Mouse (Mus musculus): Measurements from ENCODE around the gene Slit3. TPM values are rescaled to one million over a fixed set of nuclear protein-coding genes. Genes with fewer than 3 reads are reported as not detected.

Slit3 gene
- 10 to 100 TPM; 28.7 to 31.3 TPM for total RNA-seq (2021)

DNA sequence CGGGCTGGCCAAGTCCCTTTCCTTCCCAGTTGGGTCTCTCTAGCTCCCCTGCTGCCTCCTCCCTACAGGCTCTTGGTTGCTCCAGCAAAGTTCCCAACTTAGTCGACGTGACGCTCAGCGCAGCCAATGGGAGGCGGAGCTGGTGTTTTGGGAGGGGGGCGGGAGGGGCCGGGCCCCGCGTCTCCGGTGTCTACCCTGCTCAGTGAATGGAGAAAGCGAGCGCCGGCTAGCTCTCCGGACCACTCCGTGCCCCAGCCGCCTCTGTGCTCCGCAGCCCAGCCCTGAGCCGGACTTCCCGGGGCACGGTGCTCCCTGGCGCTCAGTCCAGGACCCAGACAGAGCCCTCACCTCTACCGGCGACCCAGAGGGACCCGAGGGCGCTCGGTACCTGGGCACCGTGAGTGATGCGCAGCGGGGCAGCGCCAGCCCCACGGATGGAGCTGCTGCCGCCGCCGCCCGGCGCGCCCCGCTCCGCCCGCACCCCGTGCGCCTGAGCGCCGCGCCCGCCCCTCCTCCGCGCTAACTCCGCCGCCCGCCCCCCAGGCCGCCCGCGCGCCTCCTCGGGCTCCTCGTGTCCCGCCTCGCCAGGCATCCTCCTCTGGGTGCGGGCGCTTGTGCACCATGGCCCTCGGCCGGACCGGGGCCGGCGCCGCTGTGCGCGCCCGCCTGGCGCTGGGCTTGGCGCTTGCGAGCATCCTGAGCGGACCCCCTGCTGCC lies at the start of gene Slit3:
Gene Slit3 (plus strand): TSS at position 331 of the 717 bp plus-strand sequence.
- DNase-seq, result peak; percentile 59

DNA sequence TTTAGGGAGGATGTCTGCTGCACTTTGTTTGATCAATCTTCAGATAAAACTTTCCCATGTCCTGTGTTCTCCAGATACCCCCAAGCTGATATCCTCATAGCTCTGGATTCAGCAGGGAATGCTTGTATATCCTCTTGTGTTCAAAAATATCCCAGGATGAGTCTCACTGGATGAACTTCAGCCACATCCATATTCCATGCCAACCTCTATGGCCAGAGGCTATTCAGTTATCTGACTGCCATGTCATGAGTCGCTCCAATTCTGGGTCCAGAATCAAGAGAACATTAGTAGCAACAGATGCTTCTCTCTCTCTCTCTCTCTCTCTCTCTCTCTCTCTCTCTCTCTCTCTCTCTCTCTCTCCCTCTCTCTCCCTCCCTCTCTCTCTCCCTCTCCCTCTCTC lies 49.6 kb upstream of the Slit3 start:
- DNase-seq, result no peak

DNA sequence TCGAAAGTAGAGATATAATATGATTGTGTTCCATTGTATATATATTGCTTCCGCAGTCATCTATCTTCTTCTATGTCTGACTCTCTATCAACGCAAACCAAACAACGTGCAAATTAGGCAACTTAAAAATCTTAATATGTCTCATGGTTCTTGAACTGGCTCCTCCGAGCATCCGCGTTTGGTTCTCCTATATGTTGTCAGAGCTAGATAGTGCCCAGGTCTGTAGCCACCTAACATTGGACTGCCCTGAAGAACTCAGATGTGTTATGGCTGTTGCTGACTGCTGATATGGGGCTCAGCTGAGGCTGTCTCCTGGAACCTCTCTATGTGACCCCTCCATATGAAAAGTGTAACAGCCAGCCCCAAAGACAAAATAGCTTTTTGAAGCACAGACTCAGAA lies 45.6 kb upstream of the Slit3 start:
- no peak for DNase-seq

DNA sequence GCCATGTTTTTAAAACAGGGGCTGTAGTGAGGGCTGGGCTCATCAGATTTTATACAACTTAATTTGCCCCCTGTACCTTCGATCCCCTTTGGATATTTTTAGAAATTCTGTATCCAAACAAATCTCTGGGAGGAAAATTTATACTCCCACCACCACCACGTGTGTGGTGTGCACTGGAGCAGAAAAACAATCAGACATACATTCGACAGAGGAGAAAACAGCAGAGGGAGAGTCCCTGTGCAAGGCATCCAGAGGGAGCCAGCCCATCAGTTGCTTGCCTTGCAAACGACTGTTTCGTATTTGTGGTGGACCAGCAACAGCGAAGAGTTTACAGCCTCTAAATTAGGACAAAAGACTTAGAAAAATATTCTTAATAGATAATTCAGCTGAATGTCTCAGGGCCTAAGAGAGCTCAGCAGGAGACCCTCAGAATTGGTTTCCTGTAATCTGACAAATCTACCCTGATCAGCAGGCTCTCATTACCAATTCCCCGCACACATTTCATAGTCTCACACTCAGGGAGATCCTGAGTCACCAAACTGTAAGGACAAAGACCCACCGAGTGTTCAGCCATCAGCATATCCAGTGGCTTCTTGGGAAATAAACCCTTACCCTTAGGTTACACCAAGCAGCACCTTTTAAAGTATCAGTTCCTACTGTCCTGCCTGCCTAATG lies 40.4 kb upstream of the Slit3 start:
- DNase-seq, result no peak

DNA sequence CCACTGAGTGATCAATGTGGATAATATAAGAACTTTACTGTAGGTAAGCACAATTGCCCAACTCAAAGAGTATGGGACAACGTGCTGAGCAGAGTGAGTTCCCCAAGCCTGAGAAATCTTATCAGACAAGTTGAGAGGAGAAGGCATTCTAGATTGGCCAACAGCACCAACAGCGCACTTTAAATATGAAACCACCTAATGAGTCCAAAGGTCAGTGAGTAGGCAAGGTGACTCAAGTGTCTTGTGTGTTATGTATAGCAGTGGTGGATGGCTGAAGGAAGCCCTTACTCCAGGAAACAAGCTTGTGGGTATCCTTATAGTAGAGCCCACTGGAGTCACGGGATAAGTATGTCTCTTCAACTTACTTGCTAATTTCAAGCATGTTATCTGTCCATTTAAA lies 38.7 kb upstream of the Slit3 start:
- no peak for DNase-seq

DNA sequence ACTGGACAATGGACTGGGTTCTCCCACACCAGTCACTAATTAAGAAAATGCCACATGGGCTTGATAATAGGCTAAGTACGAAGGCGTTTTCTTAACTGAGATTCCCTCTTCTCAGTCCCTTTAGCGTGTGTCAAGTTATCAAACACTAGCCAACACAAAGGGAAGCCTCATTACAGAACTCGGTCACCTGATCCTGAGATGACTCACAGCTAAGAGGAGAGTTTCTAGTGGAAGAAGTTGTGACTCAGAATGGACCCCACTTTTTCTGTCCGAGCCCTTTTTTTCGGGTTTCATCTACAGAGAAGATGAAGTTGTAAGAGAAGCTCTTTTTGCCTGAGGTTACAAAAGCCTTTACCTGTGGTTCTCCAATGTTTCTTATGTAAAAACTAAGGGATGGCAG lies 38.0 kb upstream of the Slit3 start:
- no peak for DNase-seq

DNA sequence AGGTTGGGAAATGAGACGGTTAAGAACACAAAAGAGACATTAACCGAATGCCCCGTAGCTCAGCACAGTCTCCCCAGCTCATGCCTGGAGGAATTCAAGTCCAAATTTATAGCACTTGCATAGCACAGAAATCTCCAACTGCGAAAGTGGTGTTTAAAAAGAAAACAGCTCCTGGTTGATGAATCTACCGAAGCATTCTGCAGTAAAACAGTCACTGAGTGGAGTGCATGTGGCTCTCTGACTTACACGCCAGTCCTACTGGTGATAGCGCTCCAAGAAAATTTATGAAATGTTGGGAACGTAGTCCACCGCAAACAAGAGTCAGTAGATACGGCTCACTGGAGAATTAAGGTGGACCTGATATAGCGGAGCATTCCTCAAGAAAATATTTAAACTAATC lies 35.7 kb upstream of the Slit3 start:
- DNase-seq, result no peak

DNA sequence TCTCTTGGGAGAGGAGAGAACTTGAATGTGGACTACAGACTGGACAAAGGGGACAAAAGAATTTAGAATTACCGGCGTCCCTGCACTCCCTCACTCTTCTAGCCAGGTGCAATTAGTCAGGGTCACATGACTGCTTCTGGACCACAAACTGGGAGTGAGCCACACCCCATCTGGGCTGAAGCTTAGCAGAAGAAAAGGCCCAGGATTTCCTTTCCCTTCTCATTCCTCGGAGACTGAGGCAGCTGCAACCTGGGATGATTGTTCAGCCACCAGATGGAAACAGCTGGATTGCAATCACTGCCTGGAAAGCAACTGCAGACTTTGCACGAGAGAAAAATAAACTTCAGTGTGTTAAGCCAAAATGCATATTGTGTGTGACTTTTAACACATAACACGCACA lies 35.0 kb upstream of the Slit3 start:
- DNase-seq, result peak; percentile 26

DNA sequence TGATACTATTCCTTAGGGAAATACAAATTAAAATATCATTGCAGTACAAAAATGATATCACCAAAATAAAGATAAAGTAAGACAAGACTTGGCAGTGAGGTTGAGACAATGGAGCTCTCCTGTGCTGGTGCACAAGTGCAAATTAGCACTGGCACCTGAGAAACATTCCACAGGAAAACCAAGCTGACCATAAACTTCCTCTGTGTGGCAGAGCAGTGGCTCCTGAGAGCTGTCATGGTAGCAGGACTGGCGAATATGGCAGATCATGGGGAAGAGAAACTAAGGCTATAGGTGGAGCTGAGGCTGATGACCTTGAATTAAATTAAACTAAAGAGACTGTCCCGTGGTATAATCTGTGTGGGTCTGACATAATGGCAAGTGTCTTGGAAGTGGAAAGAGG lies 33.6 kb upstream of the Slit3 start:
- DNase-seq, result no peak

DNA sequence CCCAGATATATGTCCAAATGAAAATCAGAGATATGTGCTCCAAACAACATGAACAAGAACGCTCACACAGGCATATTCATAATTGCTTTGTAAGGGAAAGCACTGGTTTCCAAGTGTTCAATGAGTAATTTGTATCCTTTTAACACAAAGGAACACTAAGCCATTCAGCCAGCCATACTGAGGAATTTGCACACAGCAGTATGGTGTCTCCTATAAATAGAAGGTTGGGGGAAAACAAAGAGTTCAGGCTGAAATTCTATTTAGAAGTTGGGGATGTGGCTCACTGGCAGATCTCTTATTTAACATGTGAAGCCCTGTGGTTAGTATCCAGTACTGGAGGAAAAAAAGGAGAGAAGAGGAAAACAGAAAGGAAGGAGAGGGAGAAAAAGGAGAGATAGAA lies 32.9 kb upstream of the Slit3 start:
- no peak for DNase-seq

DNA sequence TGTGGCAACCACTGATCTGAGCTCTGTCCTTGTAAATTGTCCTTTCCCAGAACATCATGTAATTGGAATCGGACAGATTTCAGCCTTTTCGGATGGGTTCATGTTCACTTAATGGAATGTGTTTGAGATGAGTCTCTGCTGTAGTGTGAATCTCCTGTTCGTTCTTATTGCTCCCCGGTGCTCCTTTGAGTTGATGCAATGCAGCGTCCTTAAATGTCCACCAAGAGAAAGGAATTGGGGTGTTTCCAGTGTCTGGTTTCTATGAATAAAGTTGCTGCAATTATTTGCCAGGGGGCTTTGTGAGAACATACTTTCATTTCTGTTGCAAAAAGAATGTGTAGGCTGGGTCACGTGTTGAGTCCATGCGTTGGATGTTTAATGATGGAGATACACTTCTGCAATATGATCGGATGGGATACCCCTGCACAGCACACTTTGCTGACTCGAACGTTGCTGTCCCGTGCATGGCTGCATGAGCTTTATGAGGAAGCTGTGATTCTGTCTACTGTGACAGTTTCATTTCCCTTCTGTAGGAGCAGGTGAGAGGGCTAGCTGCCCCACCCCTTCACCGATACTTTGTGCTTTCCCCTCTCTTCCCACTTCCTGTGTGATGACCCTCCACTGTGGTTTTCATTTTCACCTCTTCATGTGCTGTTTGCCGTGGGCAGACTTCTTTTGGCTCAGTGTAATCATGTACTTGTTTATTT lies 30.2 kb upstream of the Slit3 start:
- no peak for DNase-seq

DNA sequence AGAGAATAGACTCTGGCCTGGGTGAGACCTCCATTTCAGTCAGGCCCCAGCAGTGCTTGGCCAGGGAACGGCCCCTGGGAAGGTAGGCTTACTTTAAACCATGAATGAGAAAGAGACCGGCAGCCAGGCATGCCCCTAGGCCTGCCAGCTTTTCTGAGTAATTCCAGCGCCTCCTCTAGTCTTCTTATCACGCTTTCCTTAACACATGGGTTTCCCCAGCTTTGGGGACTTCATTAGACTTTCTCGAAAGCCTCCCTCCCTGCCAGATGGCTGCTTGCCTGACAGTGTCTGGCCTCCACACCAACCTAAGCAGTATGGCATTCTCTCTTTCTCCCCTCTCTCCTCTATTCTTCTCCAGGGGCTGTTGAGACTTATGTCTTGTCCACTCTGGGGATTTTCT lies 24.5 kb upstream of the Slit3 start:
- DNase-seq, result peak; percentile 36

DNA sequence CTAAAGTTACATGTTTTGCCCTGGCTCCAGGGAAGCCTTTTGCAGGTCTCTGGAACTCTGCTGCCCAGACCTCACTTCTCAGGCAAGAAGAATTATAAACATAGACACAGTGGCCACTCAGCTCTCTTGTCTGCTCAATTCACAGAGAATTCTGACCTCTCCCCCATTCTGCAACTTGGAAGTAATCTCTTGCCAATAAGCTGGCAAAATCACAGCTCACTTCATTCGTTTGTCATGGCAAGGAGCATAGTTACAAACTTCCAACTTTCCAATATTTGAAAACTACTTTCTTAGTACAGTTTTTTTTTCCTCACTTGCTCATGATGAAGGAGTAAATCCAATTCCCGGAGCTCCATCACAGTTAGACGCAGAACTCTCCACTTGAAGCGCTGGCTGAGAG lies 11.2 kb upstream of the Slit3 start:
- DNase-seq, result no peak

DNA sequence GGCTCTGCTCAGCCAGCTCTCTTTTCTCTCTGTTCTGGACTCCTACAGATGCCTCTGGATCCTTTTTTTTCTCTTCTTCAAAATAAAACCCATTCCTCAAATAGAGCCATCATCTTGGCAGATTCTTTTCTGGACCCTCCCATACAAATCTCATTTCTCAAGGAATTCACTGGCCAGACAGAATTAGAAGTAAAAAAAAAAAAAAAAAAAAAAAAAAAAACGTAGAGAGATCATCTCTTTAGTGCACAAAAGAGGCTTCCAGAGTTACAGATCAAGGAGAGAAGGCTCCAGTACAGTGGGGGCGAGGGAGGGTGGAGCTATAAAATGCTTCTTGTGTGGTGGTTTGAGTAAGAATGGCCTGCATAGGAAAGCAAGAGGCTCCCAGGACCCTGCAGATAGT lies 10.2 kb upstream of the Slit3 start:
- DNase-seq, result no peak

DNA sequence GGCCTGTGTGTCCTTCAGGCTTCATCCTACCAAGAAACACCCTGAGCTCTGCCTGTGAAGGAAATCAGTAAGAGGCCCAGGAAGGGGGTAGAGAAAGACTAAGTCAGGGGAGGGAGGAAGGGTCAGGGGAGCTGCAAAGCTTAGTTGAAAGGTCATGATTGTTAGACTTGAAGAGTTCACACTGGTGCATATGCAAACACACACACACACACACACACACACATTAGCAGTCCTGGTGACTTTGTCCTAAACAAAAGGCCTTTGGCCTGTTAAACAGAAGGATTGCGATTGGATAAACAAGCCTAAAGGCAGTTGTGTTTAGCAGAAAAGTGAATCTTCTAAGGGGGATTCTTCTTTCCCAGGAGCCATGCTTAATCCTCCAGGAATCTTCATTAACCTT lies 7.7 kb upstream of the Slit3 start:
- DNase-seq, result no peak

DNA sequence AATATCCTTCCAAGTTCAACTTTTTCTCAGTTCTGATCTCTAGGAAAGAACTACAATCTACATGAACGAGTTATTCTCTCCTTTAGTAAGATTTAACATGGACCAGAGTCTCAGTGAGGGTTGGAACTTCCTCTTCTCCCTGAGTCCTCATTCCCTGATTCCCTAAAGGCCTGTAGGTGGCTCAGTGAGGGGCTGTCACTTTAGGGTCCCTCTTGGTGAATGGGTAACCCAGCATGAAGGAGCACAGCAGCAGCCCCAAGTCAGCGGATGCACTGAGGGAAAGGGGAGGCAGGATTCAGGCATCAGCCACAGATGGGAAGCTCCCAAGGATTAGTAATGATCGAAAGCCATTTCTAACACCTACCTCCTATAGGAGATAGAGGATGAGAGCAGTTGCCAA lies 4.6 kb upstream of the Slit3 start:
- DNase-seq, result no peak

DNA sequence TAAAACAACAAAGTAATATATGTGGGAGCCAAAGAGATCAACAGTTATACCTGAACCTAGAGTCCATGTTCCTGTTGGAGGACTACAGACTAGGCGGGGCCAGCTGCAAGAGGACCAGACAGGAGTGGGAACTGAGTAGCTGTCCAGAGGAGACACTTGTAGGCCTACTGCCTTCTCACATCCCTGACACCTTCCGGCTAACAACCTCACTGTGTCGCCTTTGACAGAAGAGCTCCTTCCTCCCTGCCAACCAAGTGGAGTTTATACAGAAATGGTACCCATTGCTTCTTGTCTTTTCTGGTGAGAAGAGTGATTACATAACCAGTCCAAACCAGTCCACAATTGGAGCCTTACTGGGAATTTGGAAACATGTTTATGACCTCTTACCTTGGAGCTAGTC lies 3.2 kb upstream of the Slit3 start:
- no peak for DNase-seq

DNA sequence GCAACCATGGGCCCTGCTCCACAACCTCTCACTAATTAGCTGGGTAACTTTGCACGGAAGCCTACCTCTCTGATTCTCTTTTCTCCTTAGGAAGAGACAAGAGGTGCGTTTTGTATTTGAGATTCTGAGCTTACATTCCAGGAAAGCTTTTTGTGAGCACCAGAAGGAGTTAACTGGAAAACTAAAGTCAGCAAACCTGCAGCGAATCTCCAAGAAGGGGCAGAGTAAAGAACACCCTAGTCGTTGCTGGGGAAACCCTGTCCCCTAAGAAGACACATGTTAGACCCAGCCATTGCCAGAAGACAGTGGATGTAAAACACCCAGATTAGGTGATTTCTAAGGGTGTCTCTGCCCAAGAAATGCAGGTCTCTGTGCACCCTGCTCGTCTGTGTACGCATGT lies 2.3 kb upstream of the Slit3 start:
- no peak for DNase-seq

DNA sequence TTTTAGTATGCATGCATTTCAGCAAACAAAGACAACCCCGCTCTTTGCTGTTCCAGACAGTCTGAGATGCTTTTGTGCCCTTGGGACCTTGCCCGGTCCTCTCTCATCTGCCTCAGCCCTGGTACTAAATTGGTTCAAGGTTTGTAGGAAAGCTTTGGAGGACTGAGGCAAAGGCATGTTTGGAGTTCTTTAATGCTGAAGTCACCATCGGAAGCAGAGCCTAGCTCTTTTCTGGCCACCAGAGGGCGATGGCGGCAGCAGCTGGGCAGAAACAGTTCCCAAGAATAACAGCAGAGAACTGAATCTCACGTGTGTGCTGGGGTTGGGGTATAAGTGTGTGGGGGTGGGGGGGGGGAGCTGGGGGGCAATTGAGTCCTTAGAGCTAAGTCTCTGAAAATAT lies 1.7 kb upstream of the Slit3 start:
- DNase-seq, result peak; percentile 86

DNA sequence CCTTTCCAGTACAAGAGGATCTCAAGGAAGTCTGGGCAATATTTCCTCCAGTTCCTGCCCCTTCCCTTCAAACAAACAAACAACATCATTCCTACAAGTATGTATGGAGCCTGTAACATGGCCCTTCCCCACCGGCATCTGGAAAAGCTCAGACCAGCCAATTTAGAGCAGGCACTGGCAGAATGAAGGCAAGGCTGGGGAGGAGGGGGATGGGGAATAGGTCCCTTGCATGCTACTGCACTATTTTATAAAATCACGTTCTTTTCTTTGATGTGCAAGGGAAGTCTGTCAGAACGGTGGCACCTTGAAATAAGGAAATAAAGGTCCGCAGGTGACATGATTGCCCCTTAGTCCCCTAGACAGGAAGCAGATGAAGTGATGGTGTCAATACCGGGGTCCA lies 948 bp upstream of the Slit3 start:
- no peak for DNase-seq

DNA sequence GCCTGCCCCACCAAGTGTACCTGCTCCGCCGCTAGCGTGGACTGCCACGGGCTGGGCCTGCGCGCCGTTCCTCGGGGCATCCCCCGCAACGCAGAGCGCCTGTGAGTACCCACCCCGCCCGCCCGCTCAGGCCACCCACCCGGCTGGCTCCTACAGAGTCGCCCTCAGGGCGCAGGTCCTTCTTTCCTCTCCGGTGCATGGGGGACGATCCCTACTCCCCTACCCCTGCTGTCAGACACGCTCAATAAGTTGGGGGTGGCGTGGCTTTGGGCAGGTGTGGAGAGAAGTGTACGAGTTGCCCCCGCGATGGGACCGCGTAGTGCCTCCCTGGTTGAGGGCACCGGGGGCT lies 561 bp downstream of the Slit3 start:
- DNase-seq, result no peak

DNA sequence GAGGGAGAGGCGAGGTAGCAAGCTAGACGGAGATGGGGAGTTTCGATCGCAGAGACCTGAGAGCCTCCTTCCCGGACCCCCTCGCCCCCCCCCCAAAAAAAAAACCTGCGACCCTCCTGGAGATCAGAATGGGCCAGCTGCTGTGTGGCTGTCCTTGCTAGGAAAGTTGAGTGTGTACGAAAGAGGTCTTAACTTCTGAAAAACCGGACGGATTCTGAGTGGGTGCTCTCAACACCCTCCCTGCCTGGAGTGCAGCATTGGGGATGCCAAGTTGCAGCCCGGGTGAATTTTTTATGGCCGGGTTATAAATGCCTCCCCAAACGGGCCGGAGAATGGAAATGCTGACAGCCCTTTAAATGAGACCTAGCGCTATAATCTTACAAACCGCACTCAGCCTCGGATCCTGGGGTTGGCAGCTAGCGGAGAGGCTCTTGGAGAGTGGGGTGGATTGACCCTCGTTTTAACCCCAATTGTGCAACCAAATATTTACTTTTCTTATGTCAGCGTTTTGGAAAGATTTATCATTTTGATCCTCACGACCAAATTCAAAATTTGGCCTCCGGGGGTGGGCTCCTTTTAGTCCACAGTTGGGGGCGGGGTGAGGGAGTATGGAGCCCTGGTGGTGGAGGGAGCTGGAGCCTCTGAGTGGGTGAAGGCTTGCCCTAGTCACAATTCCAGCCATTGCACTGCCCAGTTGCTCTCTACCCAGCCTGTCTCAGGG lies 1.2 kb downstream of the Slit3 start:
- DNase-seq, result peak; percentile 12

DNA sequence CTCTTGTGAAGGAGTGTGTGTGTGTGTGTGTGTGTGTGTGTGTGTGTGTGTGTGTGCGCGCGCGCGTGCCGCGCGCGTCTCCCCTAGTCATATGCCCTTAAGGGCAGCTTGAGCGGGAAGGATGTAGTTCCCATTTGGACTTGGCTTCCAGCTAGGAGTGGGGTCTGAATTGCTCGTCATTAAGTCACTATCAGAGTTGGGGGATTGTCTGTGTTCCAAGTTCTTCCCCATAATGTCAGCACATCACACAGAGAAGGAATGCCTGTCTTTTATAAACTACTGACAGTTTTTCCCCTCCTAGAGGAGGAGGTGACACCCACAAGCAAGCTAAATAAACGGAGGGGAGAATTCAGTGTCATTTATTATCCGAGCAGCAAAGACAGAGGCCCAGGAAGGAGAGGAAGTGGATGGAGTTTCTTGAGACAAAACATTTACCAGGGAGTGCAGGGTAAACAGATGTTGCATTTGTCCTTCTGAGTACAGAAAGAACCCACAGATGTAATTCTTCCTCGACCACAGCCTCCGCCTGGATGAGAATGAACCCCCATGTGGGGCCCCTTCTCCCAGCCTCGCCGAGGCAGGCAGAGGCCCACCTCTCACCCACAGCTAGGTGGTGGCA lies 3.6 kb downstream of the Slit3 start:
- DNase-seq, result no peak
